Comparison of ENCODE assay signal across 12 mouse cellular contexts in the genomic region with DNA sequence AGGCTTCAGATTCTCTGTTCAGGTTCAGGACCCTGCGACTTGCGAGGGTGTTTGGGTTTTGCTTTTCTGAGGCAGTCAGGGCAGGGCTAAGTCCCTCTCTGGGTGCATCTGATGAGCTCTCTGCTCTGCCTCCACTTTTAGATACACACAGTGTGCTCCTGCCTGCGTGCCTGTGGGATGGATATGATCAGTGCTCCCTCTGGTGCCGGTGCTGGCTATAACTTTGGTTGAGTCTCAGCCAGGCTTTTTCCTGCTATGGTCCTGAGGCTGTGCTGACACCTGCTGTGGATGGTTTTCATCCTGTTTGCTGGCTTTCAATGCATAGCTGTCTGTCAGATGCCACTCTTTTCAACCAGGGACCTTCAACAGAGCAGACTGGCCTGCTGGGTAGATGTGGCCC.
DNase-seq lines count a peak whose midpoint lies in the region; ATAC-seq and TF ChIP-seq lines count a peak whose summit lies in the region.
"Had no signal": no experiment of that assay in that cellular context is flagged by ENCODE, and none has a peak within 500 bp of the region (broad histone marks: within the 10 kb centered on the region; RNA-seq: fewer than 3 reads in every experiment).

No protein-coding gene starts in this region.

- H3K9ac ChIP-seq in heart, embryonic 12.5 days: no peak overlapping the region
- no peak overlapping the region for H3K9ac ChIP-seq in lung, embryonic 14.5 days
- H3K9ac ChIP-seq in lung, postnatal 0 days (replicated peaks; ENCODE audit: low read depth): no peak overlapping the region
- no peak overlapping the region for H3K9ac ChIP-seq in hindbrain, embryonic 12.5 days
- H3K9ac ChIP-seq in forebrain, embryonic 12.5 days: no peak overlapping the region
- H3K9ac ChIP-seq: embryonic facial prominence, embryonic 15.5 days; liver, embryonic 15.5 days; neural tube, embryonic 12.5 days had no signal

- H3K4me3 ChIP-seq in heart, embryonic 12.5 days: no peak overlapping the region
- H3K4me3 ChIP-seq in lung, embryonic 14.5 days (ENCODE audit: low read depth, low read length): no peak overlapping the region
- H3K4me3 ChIP-seq in lung, postnatal 0 days (ENCODE audit: low read depth, low read length): no peak overlapping the region
- H3K4me3 ChIP-seq in hindbrain, embryonic 12.5 days: no peak overlapping the region
- no peak overlapping the region for H3K4me3 ChIP-seq in forebrain, embryonic 12.5 days (replicated peaks)
- H3K4me3 ChIP-seq: embryonic facial prominence, embryonic 15.5 days; liver, embryonic 15.5 days; neural tube, embryonic 12.5 days had no signal

- no peak overlapping the region for H3K27ac ChIP-seq in heart, embryonic 12.5 days (ENCODE audit: poor library complexity, severe bottlenecking)
- no peak overlapping the region for H3K27ac ChIP-seq in lung, embryonic 14.5 days (ENCODE audit: low read depth)
- H3K27ac ChIP-seq in lung, postnatal 0 days (ENCODE audit: low read length): no peak overlapping the region
- H3K27ac ChIP-seq in hindbrain, embryonic 12.5 days: no peak overlapping the region
- no peak overlapping the region for H3K27ac ChIP-seq in forebrain, embryonic 12.5 days
- H3K27ac ChIP-seq: embryonic facial prominence, embryonic 15.5 days; liver, embryonic 15.5 days; neural tube, embryonic 12.5 days had no signal

- ATAC-seq in heart, embryonic 12.5 days (ENCODE audit: insufficient number of reproducible peaks, low FRiP score): 0 out of 2 replicates have a peak, but pooled peaks have one; percentile 30
- no peak for ATAC-seq in lung, embryonic 14.5 days (ENCODE audit: insufficient read depth)
- ATAC-seq in lung, postnatal 0 days: no peak
- ATAC-seq in hindbrain, embryonic 12.5 days (ENCODE audit: low FRiP score): no peak
- no peak for ATAC-seq in forebrain, embryonic 12.5 days (ENCODE audit: low FRiP score)
- ATAC-seq: hindbrain, embryonic 16.5 days had no signal

- H3K27me3 ChIP-seq in heart, embryonic 12.5 days (replicated peaks): no peaks in the 10 kb centered on the region
- no peaks in the 10 kb centered on the region for H3K27me3 ChIP-seq in lung, embryonic 14.5 days (ENCODE audit: insufficient read depth, low read length)
- H3K27me3 ChIP-seq in lung, postnatal 0 days (replicated peaks; ENCODE audit: insufficient read depth, low read length): no peaks in the 10 kb centered on the region
- H3K27me3 ChIP-seq in hindbrain, embryonic 12.5 days: no peaks in the 10 kb centered on the region
- H3K27me3 ChIP-seq in forebrain, embryonic 12.5 days: no peaks in the 10 kb centered on the region
- H3K27me3 ChIP-seq: embryonic facial prominence, embryonic 15.5 days; liver, embryonic 15.5 days; neural tube, embryonic 12.5 days had no signal

- peak; percentile 53 for TF ChIP-seq CTCF in lung, embryonic 14.5 days (IDR thresholded peaks at IDR 0.05; ENCODE audit: low read depth)
- peak; percentile 62 for TF ChIP-seq CTCF in lung, postnatal 0 days (IDR thresholded peaks at IDR 0.05)

- H3K4me2 ChIP-seq in heart, embryonic 12.5 days: no peak overlapping the region
- no peak overlapping the region for H3K4me2 ChIP-seq in lung, embryonic 14.5 days
- H3K4me2 ChIP-seq in lung, postnatal 0 days (replicated peaks; ENCODE audit: low read depth, low read length): no peak overlapping the region
- H3K4me2 ChIP-seq in hindbrain, embryonic 12.5 days (replicated peaks): no peak overlapping the region
- no peak overlapping the region for H3K4me2 ChIP-seq in forebrain, embryonic 12.5 days
- H3K4me2 ChIP-seq: embryonic facial prominence, embryonic 15.5 days; liver, embryonic 15.5 days; neural tube, embryonic 12.5 days had no signal

- H3K9me3 ChIP-seq in heart, embryonic 12.5 days (replicated peaks): no peaks in the 10 kb centered on the region
- H3K9me3 ChIP-seq in lung, embryonic 14.5 days (ENCODE audit: low read depth, low read length): no peaks in the 10 kb centered on the region
- no peaks in the 10 kb centered on the region for H3K9me3 ChIP-seq in lung, postnatal 0 days (ENCODE audit: low read length)
- H3K9me3 ChIP-seq in hindbrain, embryonic 12.5 days (replicated peaks): no peaks in the 10 kb centered on the region
- no peaks in the 10 kb centered on the region for H3K9me3 ChIP-seq in forebrain, embryonic 12.5 days
- H3K9me3 ChIP-seq: embryonic facial prominence, embryonic 15.5 days; liver, embryonic 15.5 days; neural tube, embryonic 12.5 days had no signal

- peaks cover 16% of the 10 kb centered on the region for H3K36me3 ChIP-seq in heart, embryonic 12.5 days
- peaks cover 7% of the 10 kb centered on the region; the same call in 1 of the 2 replicates for H3K36me3 ChIP-seq in lung, embryonic 14.5 days (ENCODE audit: insufficient read depth)
- H3K36me3 ChIP-seq in lung, postnatal 0 days (ENCODE audit: insufficient read depth, low read length): no peaks in the 10 kb centered on the region
- H3K36me3 ChIP-seq in hindbrain, embryonic 12.5 days: no peaks in the 10 kb centered on the region
- H3K36me3 ChIP-seq in forebrain, embryonic 12.5 days (replicated peaks): no peaks in the 10 kb centered on the region
- H3K36me3 ChIP-seq: liver, embryonic 15.5 days; neural tube, embryonic 12.5 days had no signal

- intact Hi-C loops in heart, postnatal 25 days (cut with DNase I): loop anchor here (2.0 to 10.0 kb wide), 2 partner anchors 243 to 351 kb away; no protein-coding TSS in a partner anchor

- 45% methylated on average over 4 of the region's 4 CpGs for WGBS in heart, embryonic 12.5 days
- WGBS in lung, embryonic 14.5 days: 46% methylated on average over 4 of the region's 4 CpGs
- WGBS in lung, postnatal 0 days: 58% methylated on average over 4 of the region's 4 CpGs
- 47% methylated on average over 4 of the region's 4 CpGs for WGBS in hindbrain, embryonic 12.5 days
- WGBS in forebrain, embryonic 12.5 days: 55% methylated on average over 4 of the region's 4 CpGs

- TF ChIP-seq EP300 in lung, postnatal 0 days (IDR thresholded peaks at IDR 0.05): no peak

- no peak for DNase-seq in heart, postnatal 25 days (ENCODE audit: low spot score)
- peak; percentile 44 for DNase-seq in lung, embryonic 14.5 days
- DNase-seq in lung, postnatal 4 days: no peak
- peak; percentile 84 for DNase-seq in brain, adult 2 months (ENCODE audit: low read depth, low spot score)
- DNase-seq in lung, postnatal 0 days (ENCODE audit: low spot score): peak; percentile 9

- peaks cover 48% of the 10 kb centered on the region for H3K4me1 ChIP-seq in heart, embryonic 12.5 days (replicated peaks)
- H3K4me1 ChIP-seq in lung, embryonic 14.5 days (ENCODE audit: insufficient read depth): 0 out of 2 replicates have a peak, but pooled peaks cover 3% of the 10 kb centered on the region
- no peaks in the 10 kb centered on the region; the same call in 1 of the 2 replicates for H3K4me1 ChIP-seq in lung, postnatal 0 days (ENCODE audit: insufficient read depth, low read depth, low read length)
- H3K4me1 ChIP-seq in hindbrain, embryonic 12.5 days: peaks cover 3% of the 10 kb centered on the region; the same call in 1 of the 2 replicates
- H3K4me1 ChIP-seq in forebrain, embryonic 12.5 days: no peaks in the 10 kb centered on the region; the same call in 1 of the 2 replicates
- H3K4me1 ChIP-seq: neural tube, embryonic 12.5 days had no signal

Comparison
In these comparisons a context has a peak if more than half of its experiments do, and no peak if none do; other contexts are left out.
1. DNase-seq: peak in lung, embryonic 14.5 days (single experiment), brain, adult 2 months (single experiment) and lung, postnatal 0 days (single experiment); none in heart, postnatal 25 days (single experiment) and lung, postnatal 4 days (0 of 2).